Mouse (Mus musculus) liver, postnatal 0 days (tissue): ENCODE results near the gene Hsd3b5.
"Not testable (repeated sequence)": the region's sequence is repeated elsewhere in the genome, so short reads cannot be mapped to it uniquely, and the experiment has no call there.

Experiments
- CTCF ChIP-seq: sonication (generic); IDR thresholded peaks from 2 replicates; pipeline ENCODE4 v1.5.1; 2016; ENCODE audit warnings: antibody characterized with exemption, low read depth
- EP300 ChIP-seq: IDR thresholded peaks from 2 replicates; pipeline ENCODE4 v1.6.1; 2016; ENCODE audit warnings: antibody characterized with exemption, low read depth, mild to moderate bottlenecking

DNA sequence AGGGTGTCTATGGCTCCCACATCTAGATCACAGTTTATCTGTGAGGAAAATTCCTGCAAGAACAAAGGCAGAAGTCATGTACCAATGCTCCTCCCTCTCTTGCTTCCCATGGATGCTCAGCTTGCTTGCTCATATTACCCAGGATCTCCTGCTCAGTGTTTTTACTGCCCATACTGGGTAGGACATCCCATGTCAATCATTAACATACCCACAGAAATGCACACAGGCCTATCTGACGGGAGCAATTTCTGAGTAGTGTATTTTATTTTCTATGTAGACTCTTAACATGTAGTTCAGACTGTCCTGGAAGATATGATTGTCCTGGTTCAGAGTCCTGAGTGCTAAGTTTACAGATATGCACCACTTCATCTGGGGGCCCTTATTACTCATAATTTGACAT is 47.9 kb downstream of the Hsd3b5 start:
- TF ChIP-seq CTCF, EP300: not testable (repeated sequence)
